Mouse (Mus musculus) v-Abl transformed pro-B cells (cell line): ENCODE results near the gene Klhl36.

Source experiments
- in situ Hi-C, 2 experiments: fragments of 400-800 bp; cut with MboI; formaldehyde crosslinking; loops; one replicate each; pipeline ENCODE4 v1.15.1; 2025; ENCODE audit not compliant: unreplicated experiment in 2 of 2

Klhl36 gene

GRCm38 (mm10) chr8:119861706-119862389 is at the start of gene Klhl36:
Gene Klhl36, plus strand, starts transcription at chr8:119862266.
- in situ Hi-C loops = no loop called here

GRCm38 (mm10) chr8:119812650-119813431 is 49.2 kb upstream of the Klhl36 start:
- in situ Hi-C loops = no loop called here

- in situ Hi-C loops = no loop called here
These were observed 45.8 kb upstream of the Klhl36 start for GRCm38 (mm10) chr8:119816219-119816618.

GRCm38 (mm10) chr8:119817446-119817845 is 44.6 kb upstream of the Klhl36 start:
- in situ Hi-C loops = no loop called here

- in situ Hi-C loops = no loop called here
These were observed 42.8 kb upstream of the Klhl36 start for GRCm38 (mm10) chr8:119819316-119819715.

- in situ Hi-C loops = no loop called here
These were observed 42.1 kb upstream of the Klhl36 start for GRCm38 (mm10) chr8:119819976-119820375.

GRCm38 (mm10) chr8:119821691-119822090 is 40.4 kb upstream of the Klhl36 start:
- in situ Hi-C loops = no loop called here

- in situ Hi-C loops = no loop called here
These were observed 38.8 kb upstream of the Klhl36 start for GRCm38 (mm10) chr8:119823278-119823677.

GRCm38 (mm10) chr8:119824100-119824499 is 38.0 kb upstream of the Klhl36 start:
- in situ Hi-C loops = no loop called here

- in situ Hi-C loops = no loop called here
These were observed 37.2 kb upstream of the Klhl36 start for GRCm38 (mm10) chr8:119824809-119825273.

GRCm38 (mm10) chr8:119825950-119826730 is 35.9 kb upstream of the Klhl36 start:
- in situ Hi-C loops = no loop called here

GRCm38 (mm10) chr8:119826982-119827381 is 35.1 kb upstream of the Klhl36 start:
- in situ Hi-C loops = no loop called here

GRCm38 (mm10) chr8:119827721-119828153 is 34.3 kb upstream of the Klhl36 start:
- in situ Hi-C loops = no loop called here

GRCm38 (mm10) chr8:119829015-119829414 is 33.1 kb upstream of the Klhl36 start:
- in situ Hi-C loops = no loop called here

- in situ Hi-C loops = no loop called here
These were observed 32.6 kb upstream of the Klhl36 start for GRCm38 (mm10) chr8:119829420-119829819.

- in situ Hi-C loops = no loop called here
These were observed 32.0 kb upstream of the Klhl36 start for GRCm38 (mm10) chr8:119829870-119830580.

GRCm38 (mm10) chr8:119830589-119830988 is 31.5 kb upstream of the Klhl36 start:
- in situ Hi-C loops = no loop called here

GRCm38 (mm10) chr8:119831336-119831995 is 30.6 kb upstream of the Klhl36 start:
- in situ Hi-C loops = no loop called here

- in situ Hi-C loops = no loop called here
These were observed 29.9 kb upstream of the Klhl36 start for GRCm38 (mm10) chr8:119832101-119832617.

- in situ Hi-C loops = no loop called here
These were observed 29.1 kb upstream of the Klhl36 start for GRCm38 (mm10) chr8:119832931-119833330.
